Mouse (Mus musculus) lung, adult 2 months (tissue): ENCODE data around the gene Syde1.

Source experiments
- CTCF ChIP-seq: fragments of 200-500 bp; IDR thresholded peaks from 2 replicates; pipeline ENCODE4 v1.5.1; 2011; ENCODE audit warnings: mild to moderate bottlenecking, low read length, control low read depth; ENCODE audit not compliant: insufficient read depth
- POLR2A ChIP-seq: fragments of 200-500 bp; IDR thresholded peaks from 2 replicates; pipeline ENCODE4 v1.6.1; 2011; ENCODE audit warnings: low read depth, mild to moderate bottlenecking, control low read depth, low read length, borderline replicate concordance; ENCODE audit errors: extremely low read depth

GRCm38 (mm10) chr10:78575105-78575632, 16.6 kb downstream of the Syde1 start:
- TF ChIP-seq POLR2A (no peak), CTCF (no peak)
